Mouse (Mus musculus) neural tube, embryonic 11.5 days (tissue): ENCODE results near the gene Rpl22. TPM values are rescaled to one million over a fixed set of nuclear protein-coding genes. Genes with fewer than 3 reads are reported as not detected.
A peak's percentile ranks its signal among the peaks of the same experiment; 100 is the strongest.

ENCODE experiments used
- ATAC-seq: fragments of 200-750 bp; cut with Nextera tagmentation; 2 replicates; pipeline ENCODE4 v1.8.0; 2017; ENCODE audit warnings: moderate number of reproducible peaks, mild to moderate bottlenecking, moderate TSS enrichment, moderate library complexity; ENCODE audit not compliant: insufficient read depth, low FRiP score, low TSS enrichment
- DNase-seq: peaks from one replicate; pipeline ENCODE4 v3.0.0-alpha.2; 2015; ENCODE audit warnings: low spot score
- H3K27ac ChIP-seq: fragments of 300-500 bp; sonication (generic); 2 replicates; pipeline ENCODE4 v1.5.1; 2014; ENCODE audit warnings: low read depth, mild to moderate bottlenecking, low read length
- H3K27me3 ChIP-seq: fragments of 300-500 bp; sonication (generic); 2 replicates; pipeline ENCODE4 v1.6.1; 2014; ENCODE audit warnings: mild to moderate bottlenecking, low read length, mixed read lengths; ENCODE audit not compliant: control insufficient read depth, insufficient read depth
- H3K36me3 ChIP-seq: fragments of 300-500 bp; sonication (generic); 2 replicates; pipeline ENCODE4 v1.6.1; 2014; ENCODE audit warnings: mild to moderate bottlenecking, low read length, moderate library complexity, mixed read lengths; ENCODE audit not compliant: control insufficient read depth, insufficient read depth
- H3K4me1 ChIP-seq: fragments of 300-500 bp; sonication (generic); 2 replicates; pipeline ENCODE4 v1.6.1; 2014; ENCODE audit warnings: low read length, mixed read lengths; ENCODE audit not compliant: control insufficient read depth, insufficient read depth
- H3K4me2 ChIP-seq: fragments of 300-500 bp; sonication (generic); 2 replicates; pipeline ENCODE4 v1.6.1; 2014; ENCODE audit warnings: low read depth, mild to moderate bottlenecking, moderate library complexity
- H3K4me3 ChIP-seq: fragments of 300-500 bp; sonication (generic); 2 replicates; pipeline ENCODE4 v1.5.1; 2014; ENCODE audit warnings: low read depth, low read length
- H3K9ac ChIP-seq: fragments of 300-500 bp; sonication (generic); 2 replicates; pipeline ENCODE4 v1.6.1; 2014; ENCODE audit warnings: mild to moderate bottlenecking, low read length
- H3K9me3 ChIP-seq: fragments of 300-500 bp; sonication (generic); 2 replicates; pipeline ENCODE4 v1.6.1; 2016; ENCODE audit warnings: low read length; ENCODE audit not compliant: control insufficient read depth
- WGBS: fragments of 180-500 bp; shearing (Covaris S2); extraction: QIAGEN DNeasy Blood & Tissue Kit; methylation state at CpG from one replicate; pipeline ENCODE4 v1.1.7; 2014; 5-methylcytosine and 5-hydroxymethylcytosine counted together
- polyA plus RNA-seq: library from polyadenylated mRNA; unstranded; fragments of >200 nt; fragmentation: Nextera tagmentation; extraction: Ambion mirVana; gene quantifications from 2 replicates; pipeline ENCODE4 v1.2.1, GENCODE M21; 2014

Gene Rpl22
- polyA plus RNA-seq, 1 experiment from 2014 or later, result 311 TPM

DNA sequence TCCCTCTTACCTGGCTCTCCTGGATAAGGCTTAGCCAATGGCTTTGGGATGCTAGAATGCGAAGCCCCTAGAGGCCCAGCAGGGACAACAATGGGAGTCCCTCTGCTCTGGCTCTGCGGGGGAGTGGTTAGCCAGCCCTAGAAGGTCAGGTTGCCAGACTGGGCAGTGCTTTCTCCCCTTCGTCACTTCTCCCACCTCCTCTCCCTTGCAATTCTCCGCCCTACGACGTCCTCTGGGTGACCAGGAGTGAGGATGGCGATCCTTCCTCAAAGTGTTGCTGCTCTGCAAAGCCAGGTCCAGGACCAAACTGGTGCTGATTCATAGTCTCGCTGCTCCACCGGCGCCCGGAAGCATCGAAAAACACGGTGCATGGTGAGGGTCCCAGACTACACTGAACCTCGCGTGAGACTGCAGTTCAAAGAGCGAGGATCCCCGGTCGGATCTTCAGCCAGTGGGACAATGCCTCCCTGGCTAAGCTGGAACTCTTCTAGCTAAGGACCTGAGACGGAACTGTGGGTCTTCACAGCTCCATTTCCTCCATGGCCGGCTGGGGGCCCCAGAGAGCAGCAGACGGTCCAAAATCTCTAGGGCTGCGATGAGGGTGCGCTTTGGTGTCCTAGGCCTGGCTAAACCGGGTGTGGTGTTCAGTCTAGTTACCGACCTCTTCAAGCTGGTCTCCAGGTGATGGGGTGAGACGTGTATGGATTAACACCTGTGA lies 6.9 kb upstream of the Rpl22 start, which contains the start of gene Rnf207:
Gene Rnf207, minus strand, starts transcription at position 477 of the 718 bp plus-strand sequence.
- no peak for ATAC-seq
- Histone ChIP-seq H3K9me3 (no peaks in the 10 kb centered on the region), H3K27ac (no peak within 1 kb of the TSS), H3K4me3 (0 out of 2 replicates have a peak within 1 kb of the TSS, but pooled peaks have one; percentile 6), H3K27me3 (peaks cover 45% of the 10 kb centered on the region), H3K4me1 (peaks cover 5% of the 10 kb centered on the region), H3K4me2 (peak within 1 kb of the TSS; percentile 32), H3K9ac (peak within 1 kb of the TSS; percentile 41; the same call in 1 of the 2 replicates), H3K36me3 (no peaks in the 10 kb centered on the region)
- 6% methylated on average over 26 of the region's 26 CpGs for WGBS
- peak; percentile 62 for DNase-seq

DNA sequence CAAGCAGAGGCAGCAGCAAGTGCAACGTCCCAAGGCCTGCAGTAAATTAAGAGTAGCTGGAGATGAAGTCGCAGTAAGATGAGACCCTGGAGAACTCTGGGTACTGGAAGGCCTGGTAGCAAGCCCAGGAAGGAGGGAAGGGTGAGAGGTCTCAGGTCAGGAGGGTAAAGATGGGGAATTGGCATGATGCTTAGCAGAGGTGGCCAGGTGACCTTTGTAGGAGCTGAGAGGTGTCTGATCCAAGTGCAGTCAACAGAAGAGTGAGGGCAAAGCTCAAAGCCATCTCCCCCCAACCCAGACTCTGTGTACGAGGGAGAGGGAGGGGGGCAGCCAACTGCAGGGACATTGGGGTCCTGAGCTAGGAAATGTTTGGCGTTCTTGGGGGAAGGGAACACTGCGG lies 4.1 kb upstream of the Rpl22 start:
- peaks cover 17% of the 10 kb centered on the region for H3K27me3 ChIP-seq
- WGBS, result 59% methylated on average over 5 of the region's 5 CpGs
- no peak overlapping the region for H3K4me3 ChIP-seq
- H3K4me1 ChIP-seq, result no peaks in the 10 kb centered on the region; the same call in 1 of the 2 replicates
- no peaks in the 10 kb centered on the region for H3K36me3 ChIP-seq
- no peak overlapping the region for H3K27ac ChIP-seq
- ATAC-seq (no peak), DNase-seq (no peak)
- no peaks in the 10 kb centered on the region for H3K9me3 ChIP-seq
- no peak overlapping the region for H3K4me2 ChIP-seq
- H3K9ac ChIP-seq, result no peak overlapping the region

DNA sequence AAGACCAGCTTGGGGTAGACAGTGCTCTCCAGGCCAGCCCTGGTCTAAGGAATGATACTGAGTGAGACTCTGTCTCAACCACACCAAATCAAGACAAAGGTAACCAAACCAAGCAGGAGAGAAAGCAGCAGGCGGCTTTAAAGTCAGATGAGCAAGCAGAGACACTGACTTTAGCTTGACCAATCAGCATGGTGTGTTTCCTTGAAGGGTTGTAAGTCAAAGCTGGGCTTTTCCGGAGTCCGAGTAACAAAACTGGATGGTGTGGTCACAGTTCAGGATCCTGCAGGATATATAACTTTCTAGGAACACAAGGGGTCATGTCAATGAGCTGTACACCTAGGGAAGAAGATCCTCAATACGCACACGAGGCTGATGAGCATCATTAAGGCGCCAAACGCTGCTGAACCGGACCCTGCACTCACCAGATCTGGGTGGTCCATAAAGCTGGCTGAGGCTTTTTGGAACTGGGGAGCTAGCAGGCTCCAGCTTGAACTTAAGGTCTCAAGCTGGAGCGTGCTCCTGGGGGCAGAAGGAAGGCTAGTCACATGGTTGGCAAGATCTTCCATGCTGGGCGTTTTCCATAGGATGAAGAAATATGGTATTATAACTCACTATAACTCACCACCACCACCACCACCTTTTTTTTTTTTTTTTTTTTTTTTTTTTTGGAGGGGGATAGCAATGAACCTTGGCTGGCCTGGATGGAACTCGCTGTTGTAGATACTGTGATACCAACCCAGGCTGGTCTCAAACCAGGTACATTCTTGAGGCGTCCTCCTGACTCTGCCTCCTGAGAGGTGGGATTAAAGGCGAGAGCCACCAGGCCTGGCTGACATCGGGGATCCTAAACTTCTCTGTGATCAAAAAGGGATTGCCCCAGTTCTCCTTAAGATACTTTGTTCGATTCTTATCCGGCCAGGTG lies 640 bp upstream of the Rpl22 start:
- peaks cover 4% of the 10 kb centered on the region; the same call in 1 of the 2 replicates for H3K36me3 ChIP-seq
- peaks cover 8% of the 10 kb centered on the region; the same call in 1 of the 2 replicates for H3K4me1 ChIP-seq
- WGBS, result 56% methylated on average over 16 of the region's 16 CpGs
- no peak overlapping the region for H3K4me2 ChIP-seq
- DNase-seq (no peak), ATAC-seq (0 out of 2 replicates have a peak, but pooled peaks have one; percentile 28)
- H3K27ac ChIP-seq, result no peak overlapping the region
- H3K9ac ChIP-seq, result no peak overlapping the region
- no peaks in the 10 kb centered on the region for H3K27me3 ChIP-seq
- H3K9me3 ChIP-seq, result no peaks in the 10 kb centered on the region
- peak overlapping the region; percentile 23; the same call in 1 of the 2 replicates for H3K4me3 ChIP-seq

DNA sequence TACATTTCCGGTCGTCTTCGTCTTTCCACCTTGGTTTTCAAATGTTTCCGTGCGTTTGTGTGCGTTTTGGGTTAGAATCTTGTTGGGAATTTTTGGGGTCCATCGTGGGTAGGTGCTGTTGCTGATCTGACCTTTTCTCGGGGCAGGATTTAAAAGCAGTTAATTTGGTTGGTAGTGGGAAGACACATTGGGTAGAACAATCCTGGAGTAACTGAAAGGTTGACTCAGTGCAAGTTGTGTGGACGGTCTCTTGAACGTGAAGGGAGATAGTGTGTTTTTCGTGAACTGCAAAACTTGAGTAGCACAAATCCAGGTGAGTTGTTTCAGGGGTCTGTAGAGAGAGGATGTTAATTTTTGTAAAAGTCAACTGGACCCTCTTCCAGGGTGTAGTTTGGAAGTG lies 1.0 kb downstream of the Rpl22 start:
- Histone ChIP-seq H3K9ac (peak overlapping the region; percentile 91), H3K4me3 (peak overlapping the region; percentile 93), H3K4me1 (peaks cover 8% of the 10 kb centered on the region; the same call in 1 of the 2 replicates), H3K27me3 (no peaks in the 10 kb centered on the region), H3K27ac (no peak overlapping the region), H3K9me3 (no peaks in the 10 kb centered on the region), H3K4me2 (peak overlapping the region; percentile 69), H3K36me3 (peaks cover 11% of the 10 kb centered on the region)
- no peak for ATAC-seq
- WGBS, result 3% methylated on average over 11 of the region's 11 CpGs
- no peak for DNase-seq

DNA sequence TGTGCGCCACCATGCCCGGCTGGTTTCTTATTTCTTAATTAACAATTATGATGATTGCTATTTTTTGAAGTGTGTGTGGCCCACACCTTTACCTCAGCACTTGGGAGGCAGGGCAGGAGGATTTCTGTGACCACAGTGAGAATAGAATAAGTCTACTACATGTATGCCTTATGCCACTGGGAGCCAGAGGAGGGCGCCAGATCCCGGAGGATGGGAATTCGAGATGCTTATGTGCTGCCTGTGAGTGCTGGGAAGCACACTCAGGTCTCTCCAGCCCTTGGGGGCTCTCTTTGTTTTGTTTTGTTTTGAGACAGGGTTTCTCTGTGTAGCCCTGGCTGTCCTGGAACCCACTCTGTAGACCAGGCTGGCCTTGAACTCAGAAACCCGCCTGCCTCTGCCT lies 3.1 kb downstream of the Rpl22 start:
- Histone ChIP-seq H3K27ac (no peak overlapping the region), H3K9me3 (no peaks in the 10 kb centered on the region), H3K9ac (no peak overlapping the region), H3K4me3 (no peak overlapping the region), H3K27me3 (no peaks in the 10 kb centered on the region), H3K4me1 (peaks cover 8% of the 10 kb centered on the region; the same call in 1 of the 2 replicates), H3K4me2 (no peak overlapping the region), H3K36me3 (peaks cover 23% of the 10 kb centered on the region)
- WGBS, result 87% methylated on average over 6 of the region's 6 CpGs
- DNase-seq (no peak), ATAC-seq (no peak)

DNA sequence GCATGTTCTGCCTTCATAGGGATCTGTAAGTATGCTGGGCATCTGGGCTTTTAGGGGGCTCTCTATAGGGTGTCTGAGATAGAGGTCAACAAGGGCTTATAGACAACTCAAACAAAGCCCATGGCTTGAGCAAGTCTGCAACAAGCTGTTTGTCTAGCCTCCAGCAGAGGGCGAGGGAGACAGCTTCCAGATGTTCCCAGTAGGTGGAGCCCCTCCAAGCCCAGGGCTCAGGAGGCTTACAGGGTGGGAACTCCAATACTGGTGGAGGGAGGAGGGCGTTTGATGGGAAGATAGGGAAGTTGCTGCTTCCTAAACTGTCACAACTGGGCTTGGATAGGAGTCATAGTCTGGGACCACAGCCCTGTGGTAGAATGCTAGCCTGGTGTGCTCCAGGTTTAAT lies 7.4 kb downstream of the Rpl22 start:
- H3K27me3 ChIP-seq, result peaks cover 7% of the 10 kb centered on the region
- H3K4me1 ChIP-seq, result no peaks in the 10 kb centered on the region
- DNase-seq (peak; percentile 78), ATAC-seq (peak; percentile 45; the same call in 1 of the 2 replicates)
- no peaks in the 10 kb centered on the region for H3K9me3 ChIP-seq
- H3K4me3 ChIP-seq, result no peak overlapping the region
- no peak overlapping the region for H3K4me2 ChIP-seq
- no peak overlapping the region for H3K9ac ChIP-seq
- H3K36me3 ChIP-seq, result peaks cover 27% of the 10 kb centered on the region
- no peak overlapping the region for H3K27ac ChIP-seq
- WGBS, result 41% methylated on average over 2 of the region's 2 CpGs

DNA sequence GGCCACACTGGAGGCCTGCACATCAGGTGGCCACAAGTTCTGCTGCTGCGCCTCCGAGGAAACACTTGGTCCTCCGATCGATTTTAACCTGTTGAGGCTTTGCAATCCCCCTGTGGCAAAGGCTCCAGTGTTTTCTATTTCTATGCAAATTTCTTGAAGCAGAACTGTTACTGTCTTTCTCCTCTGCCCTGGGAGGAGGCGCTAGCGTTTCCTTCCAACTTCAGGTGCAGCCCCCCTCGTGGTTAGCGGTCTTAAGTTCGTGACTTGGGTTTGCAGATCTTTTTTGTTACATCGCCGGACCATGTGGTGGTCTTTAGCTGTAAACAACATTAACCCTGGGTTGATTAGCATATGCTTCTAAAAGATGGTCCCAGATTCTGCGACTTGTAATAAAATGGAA lies 8.0 kb downstream of the Rpl22 start:
- no peak overlapping the region for H3K27ac ChIP-seq
- H3K4me2 ChIP-seq, result no peak overlapping the region
- 94% methylated on average over 12 of the region's 12 CpGs for WGBS
- peaks cover 2% of the 10 kb centered on the region; the same call in 1 of the 2 replicates for H3K4me1 ChIP-seq
- H3K4me3 ChIP-seq, result no peak overlapping the region
- no peak overlapping the region for H3K9ac ChIP-seq
- ATAC-seq (no peak), DNase-seq (no peak)
- H3K9me3 ChIP-seq, result no peaks in the 10 kb centered on the region
- peaks cover 27% of the 10 kb centered on the region for H3K36me3 ChIP-seq
- H3K27me3 ChIP-seq, result peaks cover 14% of the 10 kb centered on the region

DNA sequence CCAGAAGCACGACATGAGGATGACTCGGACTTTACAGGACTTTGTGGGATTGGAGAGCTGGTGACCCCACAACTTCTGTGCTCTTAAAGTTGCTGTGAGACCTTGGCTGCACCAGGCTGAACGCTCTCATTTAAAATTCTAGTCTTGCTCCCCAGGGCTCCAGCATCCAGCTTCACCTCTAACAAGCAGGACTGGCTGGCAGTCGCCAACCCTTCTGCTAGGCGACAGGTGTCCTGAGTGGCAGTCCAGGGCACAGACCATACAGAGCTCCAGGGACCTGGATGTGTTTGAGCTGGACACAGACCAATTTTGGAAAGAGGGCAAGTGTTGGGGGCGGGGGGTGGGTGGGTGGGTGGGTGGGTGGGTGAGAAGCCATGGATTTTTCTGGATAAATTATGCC lies 12.2 kb downstream of the Rpl22 start:
- H3K4me3 ChIP-seq, result no peak overlapping the region

More for the DNA sequence above, 12.2 kb downstream of the Rpl22 start:
- Histone ChIP-seq H3K9ac (no peak overlapping the region), H3K27me3 (peaks cover 40% of the 10 kb centered on the region), H3K4me1 (peaks cover 14% of the 10 kb centered on the region), H3K36me3 (peaks cover 9% of the 10 kb centered on the region), H3K27ac (no peak overlapping the region), H3K9me3 (no peaks in the 10 kb centered on the region), H3K4me2 (no peak overlapping the region)
- no peak for ATAC-seq
- 28% methylated on average over 6 of the region's 6 CpGs for WGBS
- DNase-seq, result no peak
